18 mouse cellular contexts compared by ENCODE assay signal in genomic region chr9:116906955-116907354, GRCm38 (mm10).
A peak's percentile ranks its signal among the peaks of the same experiment; 100 is the strongest.
DNase-seq lines count a peak whose midpoint lies in the region; ATAC-seq and TF ChIP-seq lines count a peak whose summit lies in the region.
"Had no signal": no experiment of that assay in that cellular context is flagged by ENCODE, and none has a peak within 500 bp of the region (broad histone marks: within the 10 kb centered on the region; RNA-seq: fewer than 3 reads in every experiment).

No protein-coding gene starts in this region.

- H3K79me2 ChIP-seq in MEL (ENCODE audit: control insufficient read depth, insufficient read depth, low read length, poor library complexity), result no peaks in the 10 kb centered on the region

- WGBS in neural tube, embryonic 15.5 days, result 73% methylated on average over 4 of the region's 4 CpGs

- H3K27ac ChIP-seq in left cerebral cortex, adult 2 months, result no peak overlapping the region
- no peak overlapping the region for H3K27ac ChIP-seq in ES-Bruce4 (ENCODE audit: insufficient read depth, low read length)
- no peak overlapping the region for H3K27ac ChIP-seq in MEL (ENCODE audit: control insufficient read depth, low read depth, low read length)
- no peak overlapping the region for H3K27ac ChIP-seq in neural tube, embryonic 15.5 days (replicated peaks)
- H3K27ac ChIP-seq: forebrain, embryonic 12.5 days; lung, embryonic 15.5 days; midbrain, embryonic 13.5 days; neural tube, embryonic 12.5 days had no signal

- ATAC-seq in erythroid progenitor cell, adult 5-6 weeks (replicated peaks; ENCODE audit: low FRiP score, poor library complexity, severe bottlenecking), result peak; percentile 42; the same call in 1 of the 2 replicates
- no peak for ATAC-seq in neural tube, embryonic 15.5 days (ENCODE audit: low FRiP score)
- ATAC-seq: midbrain, embryonic 13.5 days had no signal

- H3K36me3 ChIP-seq in ES-Bruce4 (ENCODE audit: control insufficient read depth, insufficient read depth, low read length, poor library complexity, severe bottlenecking) (no peaks in the 10 kb centered on the region), MEL (ENCODE audit: control insufficient read depth in 1 of 2, insufficient read depth in 2 of 2, low read length in 2 of 2) (no peaks in the 10 kb centered on the region)
- H3K36me3 ChIP-seq in neural tube, embryonic 15.5 days, result no peaks in the 10 kb centered on the region
- H3K36me3 ChIP-seq: forebrain, embryonic 12.5 days; G1E; lung, embryonic 15.5 days; midbrain, embryonic 13.5 days; neural tube, embryonic 12.5 days had no signal

- no peak for TF ChIP-seq EP300 in ES-Bruce4 (IDR thresholded peaks at IDR 0.05; ENCODE audit: insufficient read depth, low read depth, low read length)
- no peak for TF ChIP-seq EP300 in MEL (IDR thresholded peaks at IDR 0.05; ENCODE audit: low read depth in 1 of 2, low read length in 2 of 2)

- H3K4me3 ChIP-seq in left cerebral cortex, adult 2 months, result no peak overlapping the region
- H3K4me3 ChIP-seq in ES-Bruce4 (ENCODE audit: low read depth, low read length) (no peak overlapping the region), MEL (ENCODE audit: control insufficient read depth in 1 of 2, insufficient read depth in 1 of 2, low read depth in 2 of 2, low read length in 2 of 2) (no peak overlapping the region)
- H3K4me3 ChIP-seq in neural tube, embryonic 15.5 days (replicated peaks), result no peak overlapping the region
- H3K4me3 ChIP-seq: forebrain, embryonic 12.5 days; lung, embryonic 15.5 days; midbrain, embryonic 13.5 days; neural tube, embryonic 12.5 days had no signal

- H3K4me2 ChIP-seq in neural tube, embryonic 15.5 days, result no peak overlapping the region
- H3K4me2 ChIP-seq: forebrain, embryonic 12.5 days; lung, embryonic 15.5 days; midbrain, embryonic 13.5 days; neural tube, embryonic 12.5 days had no signal

- H3K9ac ChIP-seq in ES-Bruce4 (ENCODE audit: low read depth, poor library complexity, severe bottlenecking) (no peak overlapping the region), MEL (ENCODE audit: control insufficient read depth, low read depth, low read length, poor library complexity, severe bottlenecking) (no peak overlapping the region)
- H3K9ac ChIP-seq in neural tube, embryonic 15.5 days (replicated peaks), result no peak overlapping the region
- H3K9ac ChIP-seq: forebrain, embryonic 12.5 days; lung, embryonic 15.5 days; midbrain, embryonic 13.5 days; neural tube, embryonic 12.5 days had no signal

- peak; percentile 62 for TF ChIP-seq RAD21 in MEL (IDR thresholded peaks at IDR 0.05; ENCODE audit: low read depth, low read length)

- H3K4me1 ChIP-seq in ES-Bruce4 (ENCODE audit: control insufficient read depth, insufficient read depth, low read length) (no peaks in the 10 kb centered on the region), MEL (ENCODE audit: control insufficient read depth in 1 of 2, insufficient read depth in 2 of 2, low read length in 2 of 2) (no peaks in the 10 kb centered on the region)
- H3K4me1 ChIP-seq in neural tube, embryonic 15.5 days, result peaks cover 3% of the 10 kb centered on the region; the same call in 1 of the 2 replicates

- H3K9me3 ChIP-seq in ES-Bruce4 (replicated peaks; ENCODE audit: control insufficient read depth, insufficient read depth, low read length, poor library complexity, severe bottlenecking) (no peaks in the 10 kb centered on the region), MEL (replicated peaks; ENCODE audit: insufficient read depth, low read length) (no peaks in the 10 kb centered on the region)
- no peaks in the 10 kb centered on the region for H3K9me3 ChIP-seq in neural tube, embryonic 15.5 days (replicated peaks)
- H3K9me3 ChIP-seq: forebrain, embryonic 12.5 days; lung, embryonic 15.5 days; midbrain, embryonic 13.5 days; neural tube, embryonic 12.5 days had no signal

- no peak for DNase-seq in left cerebral cortex, adult 2 months (ENCODE audit: extremely low spot score in 1 of 2, low spot score in 2 of 2)
- DNase-seq in left cerebral cortex, postnatal 25 days (ENCODE audit: low spot score in 2 of 2), result no peak
- peak; percentile 13 for DNase-seq in MEL (ENCODE audit: low read depth, low spot score)
- DNase-seq in frontal cortex, adult 2 months (ENCODE audit: extremely low spot score in 1 of 2, low spot score in 1 of 2), result no peak
- DNase-seq: adrenal gland, postnatal 14 days; cerebellum, adult 8-10 months; gastrocnemius, postnatal 10 days; kidney, postnatal 36 days; retina, postnatal 1 day; thymus, postnatal 25 days had no signal

- intact Hi-C loops in left cerebral cortex, adult 2 months (cut with DNase I), result no loop called here
- intact Hi-C loops in left cerebral cortex, postnatal 25 days (cut with DNase I), result no loop called here

- peak; percentile 49 for TF ChIP-seq CTCF in left cerebral cortex, adult 2 months (IDR thresholded peaks at IDR 0.05)
- TF ChIP-seq CTCF in ES-Bruce4 (IDR thresholded peaks at IDR 0.05; ENCODE audit: low read depth, low read length) (peak; percentile 36), MEL (IDR thresholded peaks at IDR 0.05 in 2 of 3, conservative IDR thresholded peaks at IDR 0.05 in 1 of 3; ENCODE audit: control insufficient read depth in 1 of 3, insufficient read depth in 1 of 3, low read depth in 2 of 3, low read length in 3 of 3, poor library complexity in 1 of 3, severe bottlenecking in 1 of 3) (peak; percentile 58 to 66 (median 61))

- H3K27me3 ChIP-seq in ES-Bruce4 (ENCODE audit: control insufficient read depth, insufficient read depth, low read length, poor library complexity, severe bottlenecking), result no peaks in the 10 kb centered on the region
- H3K27me3 ChIP-seq in MEL (ENCODE audit: control insufficient read depth in 1 of 2, insufficient read depth in 2 of 2, low read length in 2 of 2), result no peaks in the 10 kb centered on the region; a peak in 1 of 4 replicates
- no peaks in the 10 kb centered on the region for H3K27me3 ChIP-seq in neural tube, embryonic 15.5 days (replicated peaks)
- H3K27me3 ChIP-seq: forebrain, embryonic 12.5 days; lung, embryonic 15.5 days; neural tube, embryonic 12.5 days had no signal

- no peak for TF ChIP-seq POLR2A in ES-Bruce4 (IDR thresholded peaks at IDR 0.05; ENCODE audit: insufficient read depth, low read length)
- no peak for TF ChIP-seq POLR2A in MEL (IDR thresholded peaks at IDR 0.05; ENCODE audit: control insufficient read depth in 1 of 2, insufficient read depth in 1 of 2, low read depth in 1 of 2, low read length in 2 of 2, poor library complexity in 1 of 2)

TF ChIP-seq in MEL, 35 proteins besides CTCF, POLR2A, EP300 and RAD21:
- TF ChIP-seq MYC (IDR thresholded peaks at IDR 0.05; ENCODE audit: low read depth, low read length) (no peak), ZC3H11A (IDR thresholded peaks at IDR 0.05; ENCODE audit: low read depth, low read length) (peak; percentile 56), MEF2A (IDR thresholded peaks at IDR 0.05; ENCODE audit: extremely low read depth, insufficient replicate concordance, low read depth, low read length, poor library complexity, severe bottlenecking) (no peak), TCF12 (IDR thresholded peaks at IDR 0.05; ENCODE audit: low read depth, low read length) (no peak), SMC3 (IDR thresholded peaks at IDR 0.05; ENCODE audit: low read depth, low read length) (peak; percentile 78), BHLHE40 (IDR thresholded peaks at IDR 0.05; ENCODE audit: borderline replicate concordance, low read depth, low read length) (no peak), E2F4 (IDR thresholded peaks at IDR 0.05; ENCODE audit: borderline replicate concordance, low read depth, low read length) (no peak), CHD1 (IDR thresholded peaks at IDR 0.05; ENCODE audit: low read depth, low read length) (no peak), USF1 (IDR thresholded peaks at IDR 0.05; ENCODE audit: low read depth, low read length) (no peak)
